Mouse (Mus musculus) splenic B cell, adult 2 months (primary cell): ENCODE measurements around the gene Cmtm4.
A peak's percentile ranks its signal among the peaks of the same experiment; 100 is the strongest.

ENCODE experiments used
- DNase-seq: peaks from one replicate; pipeline ENCODE4 v3.0.0-alpha.2; 2011; ENCODE audit warnings: low read depth, low spot score
- H3K27me3 ChIP-seq: 2 replicates; pipeline ENCODE4 v1.6.1; 2012; ENCODE audit warnings: mild to moderate bottlenecking, low read length, moderate library complexity, mixed read lengths; ENCODE audit not compliant: control insufficient read depth, poor library complexity, insufficient read depth, severe bottlenecking
- H3K36me3 ChIP-seq: 2 replicates; pipeline ENCODE4 v1.6.1; 2012; ENCODE audit warnings: mild to moderate bottlenecking, low read length, moderate library complexity, mixed read lengths; ENCODE audit not compliant: control insufficient read depth, poor library complexity, insufficient read depth, severe bottlenecking

The Cmtm4 gene

GRCm38 (mm10) chr8:104395703-104396357 lies at the start of gene Cmtm4:
Gene Cmtm4, minus strand, starts transcription at chr8:104395807.
- peak; percentile 38 for DNase-seq
- H3K36me3 ChIP-seq, result no peaks in the 10 kb centered on the region
- H3K27me3 ChIP-seq, result no peaks in the 10 kb centered on the region

- no peak for DNase-seq
- Histone ChIP-seq H3K27me3 (no peaks in the 10 kb centered on the region), H3K36me3 (peaks cover 3% of the 10 kb centered on the region; the same call in 1 of the 2 replicates)
Observed at GRCm38 (mm10) chr8:104445248-104445647, 49.6 kb upstream of the Cmtm4 start.

- no peaks in the 10 kb centered on the region for H3K27me3 ChIP-seq
- H3K36me3 ChIP-seq, result peaks cover 3% of the 10 kb centered on the region
- DNase-seq, result no peak
Observed at GRCm38 (mm10) chr8:104443125-104443679, 47.6 kb upstream of the Cmtm4 start.

GRCm38 (mm10) chr8:104442299-104443124 lies 46.9 kb upstream of the Cmtm4 start, which contains the start of gene Dync1li2:
Gene Dync1li2, minus strand, starts transcription at chr8:104443047.
- no peaks in the 10 kb centered on the region for H3K27me3 ChIP-seq
- H3K36me3 ChIP-seq, result peaks cover 3% of the 10 kb centered on the region

GRCm38 (mm10) chr8:104441613-104442012 lies 46.0 kb upstream of the Cmtm4 start:
- peaks cover 5% of the 10 kb centered on the region for H3K36me3 ChIP-seq
- H3K27me3 ChIP-seq, result no peaks in the 10 kb centered on the region
- no peak for DNase-seq

More at GRCm38 (mm10) chr8:104442299-104443124, 46.9 kb upstream of the Cmtm4 start, which contains the start of gene Dync1li2:
- peak; percentile 92 for DNase-seq

GRCm38 (mm10) chr8:104439461-104439860 lies 43.9 kb upstream of the Cmtm4 start:
- H3K27me3 ChIP-seq, result no peaks in the 10 kb centered on the region
- DNase-seq, result no peak

GRCm38 (mm10) chr8:104437494-104438135 lies 42.0 kb upstream of the Cmtm4 start:
- Histone ChIP-seq H3K36me3 (peaks cover 11% of the 10 kb centered on the region), H3K27me3 (no peaks in the 10 kb centered on the region)
- no peak for DNase-seq

More at GRCm38 (mm10) chr8:104439461-104439860, 43.9 kb upstream of the Cmtm4 start:
- peaks cover 11% of the 10 kb centered on the region for H3K36me3 ChIP-seq

GRCm38 (mm10) chr8:104436591-104436990 lies 41.0 kb upstream of the Cmtm4 start:
- peaks cover 11% of the 10 kb centered on the region for H3K36me3 ChIP-seq
- no peak for DNase-seq
- no peaks in the 10 kb centered on the region for H3K27me3 ChIP-seq

- peak; percentile 80 for DNase-seq
- peaks cover 11% of the 10 kb centered on the region for H3K36me3 ChIP-seq
Observed at GRCm38 (mm10) chr8:104436038-104436437, 40.4 kb upstream of the Cmtm4 start.

GRCm38 (mm10) chr8:104434826-104435354 lies 39.3 kb upstream of the Cmtm4 start:
- no peak for DNase-seq
- H3K36me3 ChIP-seq, result peaks cover 9% of the 10 kb centered on the region
- H3K27me3 ChIP-seq, result no peaks in the 10 kb centered on the region

More at GRCm38 (mm10) chr8:104436038-104436437, 40.4 kb upstream of the Cmtm4 start:
- no peaks in the 10 kb centered on the region for H3K27me3 ChIP-seq

GRCm38 (mm10) chr8:104434275-104434674 lies 38.7 kb upstream of the Cmtm4 start:
- peak; percentile 25 for DNase-seq
- Histone ChIP-seq H3K36me3 (peaks cover 12% of the 10 kb centered on the region), H3K27me3 (no peaks in the 10 kb centered on the region)

GRCm38 (mm10) chr8:104433191-104433842 lies 37.7 kb upstream of the Cmtm4 start:
- Histone ChIP-seq H3K36me3 (peaks cover 16% of the 10 kb centered on the region), H3K27me3 (no peaks in the 10 kb centered on the region)
- no peak for DNase-seq

- Histone ChIP-seq H3K27me3 (no peaks in the 10 kb centered on the region), H3K36me3 (peaks cover 19% of the 10 kb centered on the region)
- DNase-seq, result no peak
Observed at GRCm38 (mm10) chr8:104432656-104433055, 37.0 kb upstream of the Cmtm4 start.

GRCm38 (mm10) chr8:104430230-104430629 lies 34.6 kb upstream of the Cmtm4 start:
- Histone ChIP-seq H3K27me3 (no peaks in the 10 kb centered on the region), H3K36me3 (peaks cover 12% of the 10 kb centered on the region)
- DNase-seq, result no peak
